Mouse (Mus musculus) ES-E14 (cell line): ENCODE measurements around the gene Ppp2r5b.
A peak's percentile ranks its signal among the peaks of the same experiment; 100 is the strongest.

Experiments used
- CHD2 ChIP-seq: IDR thresholded peaks from 2 replicates; pipeline ENCODE4 v1.6.1; 2014; ENCODE audit warnings: mild to moderate bottlenecking, low read depth, low read length, inconsistent platforms
- HCFC1 ChIP-seq: IDR thresholded peaks from 2 replicates; pipeline ENCODE4 v1.6.1; 2012; ENCODE audit warnings: low read length, inconsistent platforms, borderline replicate concordance; ENCODE audit not compliant: insufficient read depth
- ZC3H11A ChIP-seq: IDR thresholded peaks from 2 replicates; pipeline ENCODE4 v1.6.1; 2012; ENCODE audit warnings: low read depth, mild to moderate bottlenecking, inconsistent platforms, low read length, borderline replicate concordance
- ZNF384 ChIP-seq: IDR thresholded peaks from 2 replicates; pipeline ENCODE4 v1.6.1; 2012; ENCODE audit warnings: low read depth, low read length, inconsistent platforms

DNA sequence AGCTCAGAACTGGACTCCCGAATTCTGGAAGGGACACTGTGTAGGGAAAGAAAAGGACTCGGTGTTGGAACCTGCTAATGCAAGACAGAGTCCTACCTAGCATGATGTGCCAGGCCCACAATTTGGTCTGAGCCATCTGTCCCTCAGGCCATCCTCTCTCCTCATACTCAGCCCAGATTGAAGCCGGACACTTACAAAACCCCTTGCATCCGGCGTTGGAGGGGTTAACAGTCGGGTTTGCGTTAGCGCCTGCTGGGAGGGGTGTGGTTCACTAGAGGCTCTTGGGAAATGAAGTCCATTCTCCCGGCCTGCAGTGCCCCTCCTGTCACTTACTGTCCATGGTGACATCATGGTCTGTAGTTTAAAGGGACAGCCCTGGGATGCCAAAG is 375 bp upstream of the Ppp2r5b start:
- TF ChIP-seq HCFC1 (peak; percentile 86), CHD2 (no peak), ZNF384 (peak; percentile 77), ZC3H11A (no peak)
